Mouse (Mus musculus): Measurements from ENCODE around the gene Tyk2. TPM values are rescaled to one million over a fixed set of nuclear protein-coding genes. Genes with fewer than 3 reads are reported as not detected.
A peak's percentile ranks its signal among the peaks of the same experiment; 100 is the strongest.

The Tyk2 gene
- polyA plus RNA-seq, 1 experiment from 2014 or later = 12.5 TPM

- Histone ChIP-seq H3K9ac (no peak overlapping the region), H3K9me3 (ENCODE audit: low read depth, low read length) (no peaks in the 10 kb centered on the region), H3K4me3 (ENCODE audit: low read depth, low read length) (no peak overlapping the region), H3K36me3 (ENCODE audit: insufficient read depth) (peaks cover 98% of the 10 kb centered on the region), H3K27ac (ENCODE audit: low read depth) (no peak overlapping the region), H3K4me1 (ENCODE audit: insufficient read depth) (no peaks in the 10 kb centered on the region), H3K4me2 (no peak overlapping the region), H3K27me3 (ENCODE audit: insufficient read depth, low read length) (no peaks in the 10 kb centered on the region)
- DNase-seq (no peak), ATAC-seq (ENCODE audit: insufficient read depth) (no peak)
- WGBS = 78% methylated on average over 3 of the region's 3 CpGs
- no peak for TF ChIP-seq CTCF (IDR thresholded peaks at IDR 0.05; ENCODE audit: low read depth)
Observed at GRCm38 (mm10) chr9:21083324-21083723, 47.7 kb downstream of the Tyk2 start.

GRCm38 (mm10) chr9:21081127-21081526 lies 49.9 kb downstream of the Tyk2 start:
- DNase-seq = no peak
- Histone ChIP-seq H3K4me1 (ENCODE audit: insufficient read depth) (no peaks in the 10 kb centered on the region), H3K4me3 (ENCODE audit: low read depth, low read length) (no peak overlapping the region), H3K9me3 (ENCODE audit: low read depth, low read length) (no peaks in the 10 kb centered on the region), H3K27ac (ENCODE audit: low read depth) (no peak overlapping the region), H3K9ac (no peak overlapping the region), H3K27me3 (ENCODE audit: insufficient read depth, low read length) (no peaks in the 10 kb centered on the region), H3K36me3 (ENCODE audit: insufficient read depth) (peaks cover 98% of the 10 kb centered on the region), H3K4me2 (no peak overlapping the region)
- TF ChIP-seq CTCF (IDR thresholded peaks at IDR 0.05; ENCODE audit: low read depth) = no peak
- no peak for ATAC-seq (ENCODE audit: insufficient read depth)
- WGBS = 84% methylated on average over 9 of the region's 9 CpGs

GRCm38 (mm10) chr9:21075625-21076024 lies 55.4 kb downstream of the Tyk2 start:
- Histone ChIP-seq H3K27ac (ENCODE audit: low read depth) (no peak overlapping the region), H3K27me3 (ENCODE audit: insufficient read depth, low read length) (no peaks in the 10 kb centered on the region), H3K36me3 (ENCODE audit: insufficient read depth) (peaks cover 73% of the 10 kb centered on the region), H3K9me3 (ENCODE audit: low read depth, low read length) (no peaks in the 10 kb centered on the region), H3K9ac (no peak overlapping the region), H3K4me3 (ENCODE audit: low read depth, low read length) (no peak overlapping the region), H3K4me1 (ENCODE audit: insufficient read depth) (no peaks in the 10 kb centered on the region), H3K4me2 (no peak overlapping the region)
- TF ChIP-seq CTCF (IDR thresholded peaks at IDR 0.05; ENCODE audit: low read depth) = no peak
- ATAC-seq (ENCODE audit: insufficient read depth) (no peak), DNase-seq (no peak)
- 84% methylated on average over 3 of the region's 3 CpGs for WGBS

- no peak for DNase-seq
- Histone ChIP-seq H3K27me3 (ENCODE audit: insufficient read depth, low read length) (no peaks in the 10 kb centered on the region), H3K9ac (no peak overlapping the region), H3K4me2 (no peak overlapping the region), H3K36me3 (ENCODE audit: insufficient read depth) (peaks cover 65% of the 10 kb centered on the region), H3K27ac (ENCODE audit: low read depth) (no peak overlapping the region), H3K9me3 (ENCODE audit: low read depth, low read length) (no peaks in the 10 kb centered on the region), H3K4me3 (ENCODE audit: low read depth, low read length) (no peak overlapping the region), H3K4me1 (ENCODE audit: insufficient read depth) (no peaks in the 10 kb centered on the region)
- 70% methylated on average over 1 of the region's 1 CpGs for WGBS
- ATAC-seq (ENCODE audit: insufficient read depth) = no peak
- no peak for TF ChIP-seq CTCF (IDR thresholded peaks at IDR 0.05; ENCODE audit: low read depth)
Observed at GRCm38 (mm10) chr9:21074173-21074572, 56.9 kb downstream of the Tyk2 start.

GRCm38 (mm10) chr9:21073044-21073840 lies 57.8 kb downstream of the Tyk2 start, which contains the start of the genes Gm49373 and Fdx1l:
Gene Gm49373, minus strand, starts transcription at chr9:21073096.
Gene Fdx1l, minus strand, starts transcription at chr9:21073614.
- DNase-seq = peak; percentile 96
- Histone ChIP-seq H3K9ac (peak within 1 kb of the TSS; percentile 85), H3K4me1 (ENCODE audit: insufficient read depth) (no peaks in the 10 kb centered on the region), H3K9me3 (ENCODE audit: low read depth, low read length) (no peaks in the 10 kb centered on the region), H3K4me3 (ENCODE audit: low read depth, low read length) (peak within 1 kb of the TSS; percentile 91), H3K36me3 (ENCODE audit: insufficient read depth) (peaks cover 56% of the 10 kb centered on the region), H3K27me3 (ENCODE audit: insufficient read depth, low read length) (no peaks in the 10 kb centered on the region), H3K4me2 (peak within 1 kb of the TSS; percentile 73), H3K27ac (ENCODE audit: low read depth) (peak within 1 kb of the TSS; percentile 75)
- WGBS = 2% methylated on average over 58 of the region's 58 CpGs
- peak; percentile 93 for ATAC-seq (ENCODE audit: insufficient read depth)
- no peak for TF ChIP-seq CTCF (IDR thresholded peaks at IDR 0.05; ENCODE audit: low read depth)

GRCm38 (mm10) chr9:21072641-21073040 lies 58.4 kb downstream of the Tyk2 start:
- DNase-seq (peak; percentile 27), ATAC-seq (ENCODE audit: insufficient read depth) (peak; percentile 11; the same call in 1 of the 2 replicates)
- Histone ChIP-seq H3K36me3 (ENCODE audit: insufficient read depth) (peaks cover 54% of the 10 kb centered on the region), H3K9ac (peak overlapping the region; percentile 85), H3K4me3 (ENCODE audit: low read depth, low read length) (peak overlapping the region; percentile 91), H3K4me1 (ENCODE audit: insufficient read depth) (no peaks in the 10 kb centered on the region), H3K27me3 (ENCODE audit: insufficient read depth, low read length) (no peaks in the 10 kb centered on the region), H3K4me2 (peak overlapping the region; percentile 73), H3K27ac (ENCODE audit: low read depth) (no peak overlapping the region), H3K9me3 (ENCODE audit: low read depth, low read length) (no peaks in the 10 kb centered on the region)
- TF ChIP-seq CTCF (IDR thresholded peaks at IDR 0.05; ENCODE audit: low read depth) = no peak
- whole genome bisulfite sequencing = 13% methylated on average over 4 of the region's 4 CpGs

- peaks cover 59% of the 10 kb centered on the region for H3K36me3 ChIP-seq (ENCODE audit: insufficient read depth)
- WGBS = 80% methylated on average over 27 of the region's 27 CpGs
- no peak for DNase-seq
- H3K4me1 ChIP-seq (ENCODE audit: insufficient read depth) = no peaks in the 10 kb centered on the region
- no peak for ATAC-seq (ENCODE audit: insufficient read depth)
- no peaks in the 10 kb centered on the region for H3K9me3 ChIP-seq (ENCODE audit: low read depth, low read length)
- no peak for TF ChIP-seq CTCF (IDR thresholded peaks at IDR 0.05; ENCODE audit: low read depth)
- no peak within 1 kb of the TSS for H3K27ac ChIP-seq (ENCODE audit: low read depth)
- H3K27me3 ChIP-seq (ENCODE audit: insufficient read depth, low read length) = no peaks in the 10 kb centered on the region
- H3K4me3 ChIP-seq (ENCODE audit: low read depth, low read length) = no peak within 1 kb of the TSS
- no peak within 1 kb of the TSS for H3K9ac ChIP-seq
- no peak within 1 kb of the TSS for H3K4me2 ChIP-seq
Observed at GRCm38 (mm10) chr9:21067006-21067684, 63.9 kb downstream of the Tyk2 start, which contains the start of gene Zglp1. Gene Zglp1, minus strand, starts transcription at chr9:21067093.

All from lung, embryonic 14.5 days (tissue).